Mouse (Mus musculus): ENCODE results near the gene Gm10553. TPM values are rescaled to one million over a fixed set of nuclear protein-coding genes. Genes with fewer than 3 reads are reported as not detected.
"Not testable (repeated sequence)": the region's sequence is repeated elsewhere in the genome, so short reads cannot be mapped to it uniquely, and the experiment has no call there.

Gene Gm10553
- not detected in 2 replicates for polyA plus RNA-seq (2016; fragmentation: Nextera tagmentation; extraction: Ambion mirVana)

DNA sequence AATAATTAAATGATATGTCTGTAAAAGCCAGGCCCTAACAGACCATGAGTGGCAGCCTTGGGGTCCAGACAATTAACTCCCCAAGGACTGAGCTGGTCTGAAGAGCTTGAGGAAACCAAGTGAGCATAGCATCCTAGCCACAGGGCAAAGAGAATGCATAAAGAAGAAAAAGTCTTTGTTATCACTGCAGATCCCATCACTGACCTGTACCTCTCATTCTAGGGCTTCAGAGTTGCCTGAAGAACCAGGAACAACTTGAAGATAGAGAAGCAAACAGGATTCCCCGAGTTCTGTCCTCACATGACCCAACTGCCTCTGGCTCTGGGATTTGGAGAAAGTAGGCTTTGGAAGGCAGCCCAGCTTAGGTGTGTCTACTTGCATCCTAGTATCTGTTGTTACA, at the start of gene Gm10553:
Gm10553 (plus strand) TSS at position 301 of the 400 bp plus-strand sequence.
- H3K4me1 ChIP-seq; H3K9ac ChIP-seq; H3K9me3 ChIP-seq (replicated peaks); H3K4me2 ChIP-seq; ATAC-seq; H3K4me3 ChIP-seq; H3K36me3 ChIP-seq; H3K27ac ChIP-seq; H3K27me3 ChIP-seq (replicated peaks): not testable (repeated sequence)
- 43% methylated on average over 1 of the region's 1 CpGs for WGBS (ENCODE audit: insufficient replicate concordance)

DNA sequence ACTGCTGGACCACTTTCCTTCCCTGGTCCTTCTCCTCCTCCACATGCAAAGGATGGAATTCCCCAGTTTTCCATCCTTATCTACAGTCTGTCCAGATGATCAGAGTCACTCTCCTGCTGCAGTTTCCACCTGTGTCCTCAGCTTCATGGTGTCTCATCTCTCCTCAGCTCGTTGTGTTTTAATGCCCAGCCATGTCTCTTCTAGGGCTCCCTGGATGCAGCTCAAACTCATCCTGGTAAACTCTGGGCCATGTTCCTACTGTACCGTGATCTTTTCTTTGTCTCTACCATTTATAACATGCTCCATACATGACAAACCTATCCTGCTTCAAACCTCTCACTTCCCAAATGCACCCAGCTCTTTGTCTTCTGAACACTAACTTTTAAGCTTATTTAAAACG, 28.3 kb upstream of the Gm10553 start:
- 46% methylated on average over 3 of the region's 3 CpGs for WGBS (ENCODE audit: insufficient replicate concordance)

DNA sequence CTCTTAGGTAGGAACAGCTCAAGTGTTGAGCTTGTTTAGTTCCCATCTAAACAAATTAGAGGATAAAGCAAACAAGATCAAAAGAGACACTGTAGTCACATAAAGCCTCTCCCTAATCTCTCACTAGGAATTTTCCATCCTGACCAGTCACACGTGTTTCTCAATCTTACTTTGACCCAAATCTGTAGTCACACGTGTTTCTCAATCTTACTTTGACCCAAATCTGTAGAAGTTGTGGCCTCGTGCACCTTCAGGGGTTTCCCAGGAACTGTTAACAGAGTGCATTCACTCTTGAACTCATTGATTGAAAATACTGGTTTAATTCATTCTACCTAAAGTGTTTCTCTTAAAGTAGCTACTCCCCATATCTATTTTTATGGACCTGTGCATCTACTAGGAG, 26.9 kb upstream of the Gm10553 start:
- 47% methylated on average over 3 of the region's 3 CpGs for whole genome bisulfite sequencing (ENCODE audit: insufficient replicate concordance)

More for the DNA sequence above, 28.3 kb upstream of the Gm10553 start:
- not testable (repeated sequence) for H3K9me3 ChIP-seq (replicated peaks); H3K36me3 ChIP-seq; H3K4me2 ChIP-seq; H3K4me1 ChIP-seq; H3K27ac ChIP-seq; ATAC-seq; H3K4me3 ChIP-seq; H3K9ac ChIP-seq; H3K27me3 ChIP-seq (replicated peaks)

DNA sequence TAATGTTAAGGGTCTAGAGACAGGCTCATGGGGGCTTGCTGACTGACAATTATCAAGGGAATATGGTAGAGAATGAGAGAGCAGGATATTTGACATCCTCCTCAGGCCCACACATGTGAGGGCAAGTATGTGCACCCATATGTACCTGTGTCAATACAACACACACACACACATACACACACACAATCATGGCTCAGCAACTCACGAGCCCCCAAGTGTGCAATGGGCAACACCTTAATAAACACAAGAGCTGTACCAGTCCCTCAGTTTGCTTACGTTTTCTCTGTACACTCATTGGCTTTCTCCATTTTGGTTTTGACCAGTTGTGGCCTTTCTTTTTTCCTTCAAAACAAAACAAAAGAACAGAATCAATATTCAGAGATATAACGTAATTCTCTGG, 15.2 kb upstream of the Gm10553 start:
- not testable (repeated sequence) for H3K36me3 ChIP-seq; ATAC-seq; H3K9me3 ChIP-seq (replicated peaks); H3K27ac ChIP-seq; H3K4me3 ChIP-seq; H3K27me3 ChIP-seq (replicated peaks); H3K4me2 ChIP-seq; H3K9ac ChIP-seq; H3K4me1 ChIP-seq
- 41% methylated on average over 3 of the region's 3 CpGs for WGBS (ENCODE audit: insufficient replicate concordance)

More for the DNA sequence above, 26.9 kb upstream of the Gm10553 start:
- H3K27me3 ChIP-seq (replicated peaks); H3K36me3 ChIP-seq; H3K4me2 ChIP-seq; H3K4me1 ChIP-seq; H3K4me3 ChIP-seq; H3K27ac ChIP-seq; H3K9ac ChIP-seq; ATAC-seq; H3K9me3 ChIP-seq (replicated peaks): not testable (repeated sequence)

DNA sequence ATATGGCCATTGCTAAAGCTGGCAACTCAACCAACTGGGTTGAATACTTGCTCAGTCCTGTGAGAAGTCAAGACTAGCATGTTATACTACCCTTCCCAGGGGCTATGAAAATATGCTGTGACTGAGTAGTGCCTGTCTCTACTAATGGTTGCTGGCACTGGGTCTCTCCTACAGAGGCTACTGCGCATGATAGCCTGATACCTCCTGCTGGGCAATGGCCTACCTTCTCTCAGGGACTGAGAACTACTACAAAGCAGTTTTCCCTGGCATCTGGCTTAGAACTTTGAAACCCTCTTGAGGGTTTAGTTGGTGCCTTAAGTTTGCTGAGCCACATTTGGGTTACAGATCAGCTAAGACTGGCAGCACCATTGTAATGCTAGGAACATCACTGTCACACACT, 13.8 kb upstream of the Gm10553 start:
- not testable (repeated sequence) for H3K36me3 ChIP-seq; H3K9ac ChIP-seq; H3K27ac ChIP-seq; H3K4me1 ChIP-seq; H3K27me3 ChIP-seq (replicated peaks); ATAC-seq; H3K4me2 ChIP-seq; H3K9me3 ChIP-seq (replicated peaks); H3K4me3 ChIP-seq
- whole genome bisulfite sequencing (ENCODE audit: insufficient replicate concordance) = 77% methylated on average over 1 of the region's 1 CpGs

DNA sequence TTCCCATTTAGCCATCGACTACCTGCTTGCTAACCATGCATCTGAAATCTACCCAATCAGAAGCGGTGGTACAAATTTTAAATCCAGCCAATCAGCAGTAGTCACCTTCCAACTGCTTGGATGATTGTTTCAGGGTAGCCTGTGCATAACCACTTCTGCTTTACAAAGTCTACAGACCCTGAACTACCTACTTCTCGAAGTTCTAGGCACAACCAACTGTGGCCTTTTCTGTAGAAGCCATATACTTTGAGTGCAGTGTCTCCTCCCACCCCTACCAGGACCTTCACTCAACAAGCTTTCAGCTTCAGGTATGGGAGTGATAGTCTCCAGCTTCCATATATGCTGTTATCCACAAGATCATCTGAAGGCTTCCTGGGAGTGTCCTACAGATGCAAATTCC, 7.8 kb upstream of the Gm10553 start:
- WGBS (ENCODE audit: insufficient replicate concordance) = 37% methylated on average over 1 of the region's 3 CpGs
- not testable (repeated sequence) for ATAC-seq; H3K9me3 ChIP-seq (replicated peaks)

DNA sequence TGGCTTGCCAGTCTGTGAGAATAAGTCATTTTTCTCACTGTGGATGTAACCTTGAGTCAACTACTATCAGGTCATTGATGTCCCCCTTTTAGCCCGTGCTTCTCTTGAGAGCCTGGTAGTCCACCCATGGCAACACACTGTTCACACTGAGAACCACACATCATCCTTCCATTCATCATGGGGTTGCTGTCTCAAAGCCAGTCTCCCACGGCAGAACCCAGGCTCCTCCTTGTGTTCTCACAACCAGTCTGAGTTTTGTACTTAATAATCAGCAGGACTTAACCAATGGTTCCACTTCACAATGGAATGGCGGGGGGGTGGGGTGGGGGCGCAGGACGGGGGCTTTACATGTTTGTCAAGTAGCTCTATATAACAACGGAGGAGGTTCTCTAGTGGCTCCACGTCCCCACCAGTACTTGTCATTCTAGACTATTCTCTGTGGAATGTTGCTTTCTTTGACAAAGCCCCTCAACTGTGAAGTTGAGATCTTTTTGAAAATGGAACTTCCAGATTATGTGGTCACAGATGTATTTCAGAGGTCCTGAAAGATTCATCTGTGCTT, 6.9 kb upstream of the Gm10553 start:
- whole genome bisulfite sequencing (ENCODE audit: insufficient replicate concordance) = 62% methylated on average over 6 of the region's 7 CpGs
- not testable (repeated sequence) for H3K27me3 ChIP-seq (replicated peaks)

More for the DNA sequence above, 7.8 kb upstream of the Gm10553 start:
- H3K4me3 ChIP-seq; H3K4me2 ChIP-seq; H3K27ac ChIP-seq; H3K9ac ChIP-seq; H3K27me3 ChIP-seq (replicated peaks); H3K36me3 ChIP-seq; H3K4me1 ChIP-seq: not testable (repeated sequence)

DNA sequence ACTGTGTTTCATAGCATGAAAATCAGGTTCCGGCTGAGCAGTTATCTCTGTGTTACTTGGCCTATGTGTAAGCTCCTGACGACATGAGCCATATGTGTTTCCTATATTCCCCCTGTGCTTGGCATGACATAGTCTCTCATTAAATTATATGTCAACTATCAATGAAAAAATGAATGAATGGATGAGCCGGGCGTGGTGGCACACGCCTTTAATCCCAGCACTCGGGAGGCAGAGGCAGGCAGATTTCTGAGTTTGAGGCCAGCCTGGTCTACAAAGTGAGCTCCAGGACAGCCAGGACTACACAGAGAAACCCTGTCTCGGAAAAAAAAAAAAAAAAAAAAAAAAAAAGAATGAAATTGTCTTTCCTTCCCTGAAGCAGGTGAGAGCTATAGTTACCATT, 883 bp upstream of the Gm10553 start:
- not testable (repeated sequence) for ATAC-seq; H3K4me3 ChIP-seq; H3K36me3 ChIP-seq; H3K9ac ChIP-seq; H3K4me1 ChIP-seq; H3K27me3 ChIP-seq (replicated peaks); H3K4me2 ChIP-seq; H3K27ac ChIP-seq; H3K9me3 ChIP-seq (replicated peaks)
- 66% methylated on average over 6 of the region's 7 CpGs for WGBS (ENCODE audit: insufficient replicate concordance)

More for the DNA sequence above, 6.9 kb upstream of the Gm10553 start:
- not testable (repeated sequence) for H3K9me3 ChIP-seq (replicated peaks); H3K27ac ChIP-seq; H3K4me3 ChIP-seq; H3K36me3 ChIP-seq; H3K4me1 ChIP-seq; H3K4me2 ChIP-seq; H3K9ac ChIP-seq; ATAC-seq

DNA sequence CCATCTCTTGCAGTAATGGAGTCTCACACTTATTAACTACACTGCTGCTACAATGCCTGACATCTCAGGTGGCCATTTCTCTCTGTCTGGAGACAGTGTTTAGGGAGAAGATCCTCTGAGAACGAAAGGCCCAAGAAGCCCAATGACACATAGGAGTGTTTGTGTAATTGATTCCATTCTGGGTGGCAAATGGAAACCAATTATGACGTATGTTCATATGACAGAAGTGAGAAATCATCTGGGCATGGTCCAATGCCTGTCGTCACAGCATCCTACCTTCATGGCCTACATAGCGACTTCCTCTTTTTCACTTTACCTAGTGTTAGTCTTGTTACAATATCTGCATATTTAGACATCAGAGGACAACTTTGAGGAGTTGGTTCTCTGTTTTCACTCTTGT, 1.8 kb downstream of the Gm10553 start:
- not testable (repeated sequence) for H3K4me1 ChIP-seq; H3K4me3 ChIP-seq; H3K9me3 ChIP-seq (replicated peaks); H3K27ac ChIP-seq; ATAC-seq; H3K9ac ChIP-seq; H3K4me2 ChIP-seq; H3K27me3 ChIP-seq (replicated peaks); H3K36me3 ChIP-seq
- WGBS (ENCODE audit: insufficient replicate concordance) = 67% methylated on average over 4 of the region's 4 CpGs

DNA sequence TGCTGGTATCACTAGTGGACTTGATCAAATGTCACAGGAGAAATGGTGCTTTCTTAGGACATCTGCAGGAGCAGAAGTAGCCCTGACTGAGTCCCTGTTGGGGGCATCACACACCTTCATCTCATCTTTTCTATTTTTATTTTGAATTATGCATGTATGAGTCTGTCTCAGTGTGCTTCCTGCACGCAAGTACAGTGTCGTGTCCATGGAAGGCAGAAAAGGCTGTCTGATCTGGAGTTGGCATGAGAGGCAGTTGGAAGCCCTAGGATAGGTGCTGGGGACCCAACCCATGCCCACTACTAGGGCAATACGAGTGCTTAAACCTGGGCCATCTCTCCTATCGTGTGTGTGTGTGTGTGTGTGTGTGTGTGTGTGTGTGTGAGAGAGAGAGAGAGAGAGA, 5.4 kb downstream of the Gm10553 start:
- not testable (repeated sequence) for H3K4me3 ChIP-seq; H3K27ac ChIP-seq; H3K4me2 ChIP-seq; H3K27me3 ChIP-seq (replicated peaks); H3K9me3 ChIP-seq (replicated peaks); H3K9ac ChIP-seq; H3K36me3 ChIP-seq; H3K4me1 ChIP-seq; ATAC-seq
- 53% methylated on average over 4 of the region's 4 CpGs for WGBS (ENCODE audit: insufficient replicate concordance)

DNA sequence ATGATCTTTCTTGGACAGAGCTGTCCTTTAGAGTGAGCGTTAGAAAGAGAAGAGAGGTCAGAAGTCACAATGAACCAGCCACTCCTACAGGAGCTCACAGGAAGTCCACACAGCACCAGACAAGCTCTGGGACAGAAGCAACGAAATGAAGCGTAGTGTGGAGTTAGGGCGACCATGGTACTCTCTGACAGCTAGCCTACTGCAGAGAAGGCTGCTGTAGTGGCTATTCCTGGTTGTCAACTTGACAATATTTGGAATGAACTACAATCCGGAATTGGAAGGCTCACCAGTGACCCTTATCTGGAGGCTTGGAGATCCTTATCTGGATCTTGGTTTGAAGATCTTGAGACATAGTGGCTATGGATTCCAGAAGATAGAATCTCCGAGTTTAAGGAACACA, 6.0 kb downstream of the Gm10553 start:
- not testable (repeated sequence) for ATAC-seq; H3K9me3 ChIP-seq (replicated peaks); H3K27ac ChIP-seq; H3K9ac ChIP-seq; H3K4me3 ChIP-seq; H3K27me3 ChIP-seq (replicated peaks); H3K36me3 ChIP-seq; H3K4me2 ChIP-seq; H3K4me1 ChIP-seq
- WGBS (ENCODE audit: insufficient replicate concordance) = 54% methylated on average over 5 of the region's 6 CpGs

DNA sequence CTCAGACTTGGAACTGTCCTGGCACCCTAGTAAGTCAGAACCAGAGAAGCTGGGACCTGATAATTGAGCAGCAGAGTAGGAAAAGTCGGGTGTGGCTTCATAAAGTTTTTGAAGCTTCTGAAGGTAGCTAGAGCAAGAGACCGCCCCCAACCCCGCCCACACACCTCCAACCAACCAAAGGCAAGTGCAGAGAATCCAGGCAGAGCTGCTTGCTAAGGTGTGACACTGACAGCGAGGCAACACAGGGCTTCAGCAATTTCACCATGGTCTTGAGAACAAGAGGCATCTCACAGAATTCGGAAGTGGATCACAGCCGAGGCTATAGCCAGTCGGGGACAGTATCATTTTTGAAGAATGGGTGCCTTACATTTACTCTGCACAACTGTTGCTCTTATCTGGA, 9.8 kb downstream of the Gm10553 start, which contains the start of gene A530032D15Rik:
A530032D15Rik (minus strand) TSS at position 101 of the 400 bp plus-strand sequence.
- H3K9ac ChIP-seq; H3K9me3 ChIP-seq (replicated peaks); ATAC-seq; H3K27me3 ChIP-seq (replicated peaks); H3K4me3 ChIP-seq; H3K27ac ChIP-seq; H3K4me2 ChIP-seq; H3K36me3 ChIP-seq; H3K4me1 ChIP-seq: not testable (repeated sequence)
- no CpG with 5 or more reads among the region's 7 CpGs for WGBS (ENCODE audit: insufficient replicate concordance)

DNA sequence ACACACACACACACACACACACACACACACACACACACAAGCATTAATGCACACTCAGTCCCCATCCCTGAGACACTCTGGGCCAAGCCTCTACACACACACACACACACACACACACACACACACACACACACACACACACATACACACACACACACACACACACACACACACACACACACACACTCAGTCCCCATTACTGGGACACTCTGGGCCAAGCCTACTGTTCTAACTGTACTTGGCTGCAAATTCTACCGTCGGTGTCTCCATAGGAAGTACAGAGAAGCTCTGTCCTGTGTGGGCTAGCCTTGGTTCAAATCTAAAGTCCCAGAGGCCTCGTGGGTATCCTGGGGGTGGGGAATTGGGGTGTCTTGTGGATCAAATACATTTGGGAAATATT, 10.9 kb downstream of the Gm10553 start:
- H3K4me3 ChIP-seq; H3K4me1 ChIP-seq; H3K36me3 ChIP-seq; H3K4me2 ChIP-seq; ATAC-seq; H3K9me3 ChIP-seq (replicated peaks); H3K9ac ChIP-seq; H3K27me3 ChIP-seq (replicated peaks); H3K27ac ChIP-seq: not testable (repeated sequence)
- 67% methylated on average over 3 of the region's 3 CpGs for WGBS (ENCODE audit: insufficient replicate concordance)

All from liver, embryonic 12.5 days (tissue).